Mouse (Mus musculus) lung, embryonic 15.5 days (tissue): ENCODE measurements around the gene Sec24d. TPM values are rescaled to one million over a fixed set of nuclear protein-coding genes. Genes with fewer than 3 reads are reported as not detected.

ENCODE experiments used
- polyA plus RNA-seq: library from polyadenylated mRNA; unstranded; fragments of >200 nt; fragmentation: Nextera tagmentation; extraction: Ambion mirVana; gene quantifications from 2 replicates; pipeline ENCODE4 v1.2.1, GENCODE M21; 2015

Gene Sec24d
- polyA plus RNA-seq, 1 experiment from 2014 or later = 75.2 TPM

Other genes with a start within 250 kb of the Sec24d start
- gene Myoz2, start 232.4 kb upstream of the Sec24d start, polyA plus RNA-seq = 5.4 and 6.0 TPM in 2 replicates
- 11.3 and 12.2 TPM in 2 replicates for gene Synpo2, start 31.3 kb upstream of the Sec24d start, polyA plus RNA-seq
- 26.1 and 26.6 TPM in 2 replicates for gene Mettl14, start 118.7 kb downstream of the Sec24d start, polyA plus RNA-seq
- 18.7 and 20.8 TPM in 2 replicates for gene Prss12, start 179.5 kb downstream of the Sec24d start, polyA plus RNA-seq